Mouse (Mus musculus): ENCODE results near the gene Retsat. TPM values are rescaled to one million over a fixed set of nuclear protein-coding genes. Genes with fewer than 3 reads are reported as not detected.

Retsat gene
- polyA plus RNA-seq, 1 experiment from 2014 or later = 41.0 TPM

GRCm38 (mm10) chr6:72647383-72647820, 49.1 kb downstream of the Retsat start:
- H3K27me3 ChIP-seq (ENCODE audit: insufficient read depth, low read length) = no peaks in the 10 kb centered on the region
- no peak overlapping the region for H3K27ac ChIP-seq
- ATAC-seq (replicated peaks; ENCODE audit: low FRiP score, low read depth) = peak; percentile 27; the same call in 1 of the 2 replicates
- DNase-seq (ENCODE audit: low spot score) = peak; percentile 86
- H3K9ac ChIP-seq (ENCODE audit: low read depth, low read length) = no peak overlapping the region
- H3K9me3 ChIP-seq (replicated peaks; ENCODE audit: low read length) = no peaks in the 10 kb centered on the region
- H3K4me1 ChIP-seq (replicated peaks; ENCODE audit: insufficient read depth, low read length) = no peaks in the 10 kb centered on the region
- TF ChIP-seq CTCF (IDR thresholded peaks at IDR 0.05; ENCODE audit: low read depth) = peak; percentile 94
- no peak overlapping the region for H3K4me2 ChIP-seq (ENCODE audit: low read length)
- 48% methylated on average over 10 of the region's 10 CpGs for WGBS
- H3K36me3 ChIP-seq (ENCODE audit: insufficient read depth, low read length) = 0 out of 2 replicates have a peak, but pooled peaks cover 3% of the 10 kb centered on the region
- H3K4me3 ChIP-seq (replicated peaks; ENCODE audit: low read depth, low read length) = no peak overlapping the region

GRCm38 (mm10) chr6:72648002-72648595, 49.8 kb downstream of the Retsat start:
- ATAC-seq (replicated peaks; ENCODE audit: low FRiP score, low read depth) (no peak), DNase-seq (ENCODE audit: low spot score) (no peak)
- Histone ChIP-seq H3K9ac (ENCODE audit: low read depth, low read length) (no peak overlapping the region), H3K27ac (no peak overlapping the region), H3K4me1 (replicated peaks; ENCODE audit: insufficient read depth, low read length) (no peaks in the 10 kb centered on the region), H3K27me3 (ENCODE audit: insufficient read depth, low read length) (no peaks in the 10 kb centered on the region), H3K4me2 (ENCODE audit: low read length) (no peak overlapping the region), H3K36me3 (ENCODE audit: insufficient read depth, low read length) (0 out of 2 replicates have a peak, but pooled peaks cover 3% of the 10 kb centered on the region), H3K4me3 (replicated peaks; ENCODE audit: low read depth, low read length) (no peak overlapping the region), H3K9me3 (replicated peaks; ENCODE audit: low read length) (no peaks in the 10 kb centered on the region)
- 55% methylated on average over 12 of the region's 12 CpGs for WGBS
- TF ChIP-seq CTCF (IDR thresholded peaks at IDR 0.05; ENCODE audit: low read depth) = no peak

- H3K9ac ChIP-seq (ENCODE audit: low read depth, low read length) = no peak overlapping the region
- 0 out of 2 replicates have a peak, but pooled peaks cover 3% of the 10 kb centered on the region for H3K36me3 ChIP-seq (ENCODE audit: insufficient read depth, low read length)
- no peak overlapping the region for H3K4me2 ChIP-seq (ENCODE audit: low read length)
- DNase-seq (ENCODE audit: low spot score) = peak; percentile 65
- 35% methylated on average over 10 of the region's 10 CpGs for WGBS
- no peak for TF ChIP-seq CTCF (IDR thresholded peaks at IDR 0.05; ENCODE audit: low read depth)
- H3K4me3 ChIP-seq (replicated peaks; ENCODE audit: low read depth, low read length) = no peak overlapping the region
- H3K4me1 ChIP-seq (replicated peaks; ENCODE audit: insufficient read depth, low read length) = no peaks in the 10 kb centered on the region
- 0 out of 2 replicates have a peak overlapping the region, but pooled peaks have one; percentile 3 for H3K27ac ChIP-seq
- peak; percentile 23; the same call in 1 of the 2 replicates for ATAC-seq (replicated peaks; ENCODE audit: low FRiP score, low read depth)
- no peaks in the 10 kb centered on the region for H3K9me3 ChIP-seq (replicated peaks; ENCODE audit: low read length)
- no peaks in the 10 kb centered on the region for H3K27me3 ChIP-seq (ENCODE audit: insufficient read depth, low read length)
Observed at GRCm38 (mm10) chr6:72650338-72650851, 52.1 kb downstream of the Retsat start.

- H3K9ac ChIP-seq (ENCODE audit: low read depth, low read length) = no peak overlapping the region
- no peak overlapping the region for H3K4me2 ChIP-seq (ENCODE audit: low read length)
- 59% methylated on average over 7 of the region's 7 CpGs for whole genome bisulfite sequencing
- H3K27ac ChIP-seq = no peak overlapping the region
- TF ChIP-seq CTCF (IDR thresholded peaks at IDR 0.05; ENCODE audit: low read depth) = no peak
- H3K27me3 ChIP-seq (ENCODE audit: insufficient read depth, low read length) = no peaks in the 10 kb centered on the region
- ATAC-seq (replicated peaks; ENCODE audit: low FRiP score, low read depth) (no peak), DNase-seq (ENCODE audit: low spot score) (no peak)
- H3K9me3 ChIP-seq (replicated peaks; ENCODE audit: low read length) = no peaks in the 10 kb centered on the region
- H3K4me1 ChIP-seq (replicated peaks; ENCODE audit: insufficient read depth, low read length) = peaks cover 11% of the 10 kb centered on the region; the same call in 1 of the 2 replicates
- H3K4me3 ChIP-seq (replicated peaks; ENCODE audit: low read depth, low read length) = no peak overlapping the region
- 0 out of 2 replicates have a peak, but pooled peaks cover 1% of the 10 kb centered on the region for H3K36me3 ChIP-seq (ENCODE audit: insufficient read depth, low read length)
Observed at GRCm38 (mm10) chr6:72653419-72653818, 55.1 kb downstream of the Retsat start.

- no peak for TF ChIP-seq CTCF (IDR thresholded peaks at IDR 0.05; ENCODE audit: low read depth)
- Histone ChIP-seq H3K4me2 (ENCODE audit: low read length) (no peak overlapping the region), H3K9me3 (replicated peaks; ENCODE audit: low read length) (no peaks in the 10 kb centered on the region), H3K27ac (peak overlapping the region; percentile 88), H3K36me3 (ENCODE audit: insufficient read depth, low read length) (no peaks in the 10 kb centered on the region), H3K4me3 (replicated peaks; ENCODE audit: low read depth, low read length) (no peak overlapping the region), H3K9ac (ENCODE audit: low read depth, low read length) (no peak overlapping the region), H3K4me1 (replicated peaks; ENCODE audit: insufficient read depth, low read length) (peaks cover 14% of the 10 kb centered on the region), H3K27me3 (ENCODE audit: insufficient read depth, low read length) (no peaks in the 10 kb centered on the region)
- DNase-seq (ENCODE audit: low spot score) = no peak
- 84% methylated on average over 6 of the region's 6 CpGs for WGBS
- ATAC-seq (replicated peaks; ENCODE audit: low FRiP score, low read depth) = no peak
Observed at GRCm38 (mm10) chr6:72654355-72654754, 56.1 kb downstream of the Retsat start.

- Histone ChIP-seq H3K4me2 (ENCODE audit: low read length) (peak overlapping the region; percentile 64), H3K27ac (peak overlapping the region; percentile 88), H3K9ac (ENCODE audit: low read depth, low read length) (0 out of 2 replicates have a peak overlapping the region, but pooled peaks have one; percentile 33), H3K9me3 (replicated peaks; ENCODE audit: low read length) (no peaks in the 10 kb centered on the region), H3K4me1 (replicated peaks; ENCODE audit: insufficient read depth, low read length) (peaks cover 25% of the 10 kb centered on the region), H3K36me3 (ENCODE audit: insufficient read depth, low read length) (no peaks in the 10 kb centered on the region), H3K4me3 (replicated peaks; ENCODE audit: low read depth, low read length) (peak overlapping the region; percentile 19), H3K27me3 (ENCODE audit: insufficient read depth, low read length) (no peaks in the 10 kb centered on the region)
- peak; percentile 87 for ATAC-seq (replicated peaks; ENCODE audit: low FRiP score, low read depth)
- peak; percentile 96 for DNase-seq (ENCODE audit: low spot score)
- no peak for TF ChIP-seq CTCF (IDR thresholded peaks at IDR 0.05; ENCODE audit: low read depth)
- 6% methylated on average over 20 of the region's 20 CpGs for WGBS
Observed at GRCm38 (mm10) chr6:72655309-72656052, 57.2 kb downstream of the Retsat start.
